Mouse (Mus musculus) heart, postnatal 0 days (tissue): ENCODE data around the gene Slc6a16. TPM values are rescaled to one million over a fixed set of nuclear protein-coding genes. Genes with fewer than 3 reads are reported as not detected.
"Not testable (repeated sequence)": the region's sequence is repeated elsewhere in the genome, so short reads cannot be mapped to it uniquely, and the experiment has no call there.

ENCODE experiments used
- ATAC-seq: fragments of 200-750 bp; cut with Nextera tagmentation; 2 replicates; pipeline ENCODE4 v1.8.0; 2017; ENCODE audit warnings: low read depth, moderate number of reproducible peaks, moderate library complexity; ENCODE audit not compliant: insufficient read depth
- DNase-seq: peaks from one replicate; pipeline ENCODE4 v3.0.0-alpha.2; 2016; ENCODE audit warnings: low spot score
- H3K27ac ChIP-seq: fragments of 300-500 bp; sonication (generic); 2 replicates; pipeline ENCODE4 v1.5.1; 2014; ENCODE audit warnings: low read depth, mild to moderate bottlenecking
- H3K27me3 ChIP-seq: fragments of 300-500 bp; sonication (generic); 2 replicates; pipeline ENCODE4 v1.6.1; 2014; ENCODE audit warnings: low read length, mixed read lengths; ENCODE audit not compliant: control insufficient read depth, insufficient read depth
- H3K36me3 ChIP-seq: fragments of 300-500 bp; sonication (generic); replicated peaks from 2 replicates; pipeline ENCODE4 v1.6.1; 2014; ENCODE audit warnings: low read length, mixed read lengths; ENCODE audit not compliant: control insufficient read depth, insufficient read depth
- H3K4me1 ChIP-seq: fragments of 300-500 bp; sonication (generic); 2 replicates; pipeline ENCODE4 v1.6.1; 2014; ENCODE audit warnings: antibody characterized with exemption; ENCODE audit not compliant: control insufficient read depth, insufficient read depth
- H3K4me2 ChIP-seq: fragments of 300-500 bp; sonication (generic); 2 replicates; pipeline ENCODE4 v1.6.1; 2014; ENCODE audit warnings: low read depth, mild to moderate bottlenecking, low read length, moderate library complexity
- H3K4me3 ChIP-seq: fragments of 300-500 bp; sonication (generic); 2 replicates; pipeline ENCODE4 v1.5.1; 2014; ENCODE audit warnings: low read depth, low read length
- H3K9ac ChIP-seq: fragments of 300-500 bp; sonication (generic); replicated peaks from 2 replicates; pipeline ENCODE4 v1.6.1; 2014; ENCODE audit warnings: low read depth, low read length, mixed read lengths
- H3K9me3 ChIP-seq: fragments of 300-500 bp; sonication (generic); replicated peaks from 2 replicates; pipeline ENCODE4 v1.6.1; 2016; ENCODE audit warnings: low read length; ENCODE audit not compliant: control insufficient read depth
- CTCF ChIP-seq: IDR thresholded peaks from 2 replicates; pipeline ENCODE4 v1.5.1; 2016; ENCODE audit warnings: antibody characterized with exemption, control low read depth, low read depth
- EP300 ChIP-seq: IDR thresholded peaks from 2 replicates; pipeline ENCODE4 v1.6.1; 2016; ENCODE audit warnings: antibody characterized with exemption, low read depth
- WGBS: fragments of 180-500 bp; shearing (Covaris S2); extraction: QIAGEN DNeasy Blood & Tissue Kit; methylation state at CpG from one replicate; pipeline ENCODE4 v1.1.7; 2014; 5-methylcytosine and 5-hydroxymethylcytosine counted together
- polyA plus RNA-seq: library from polyadenylated mRNA; unstranded; fragments of >200 nt; fragmentation: Nextera tagmentation; extraction: Ambion mirVana; gene quantifications from 2 replicates; pipeline ENCODE4 v1.2.1, GENCODE M21; 2015
- total RNA-seq: library from RNA; depleted of rRNA; stranded (reverse); fragments of >200 nt; gene quantifications from 2 replicates; pipeline ENCODE4 v1.2.3, GENCODE M21; 2014; ENCODE audit warnings: low replicate concordance

Gene Slc6a16
- total and polyA plus RNA-seq, 2 experiments from 2014 or later: not detected

DNA sequence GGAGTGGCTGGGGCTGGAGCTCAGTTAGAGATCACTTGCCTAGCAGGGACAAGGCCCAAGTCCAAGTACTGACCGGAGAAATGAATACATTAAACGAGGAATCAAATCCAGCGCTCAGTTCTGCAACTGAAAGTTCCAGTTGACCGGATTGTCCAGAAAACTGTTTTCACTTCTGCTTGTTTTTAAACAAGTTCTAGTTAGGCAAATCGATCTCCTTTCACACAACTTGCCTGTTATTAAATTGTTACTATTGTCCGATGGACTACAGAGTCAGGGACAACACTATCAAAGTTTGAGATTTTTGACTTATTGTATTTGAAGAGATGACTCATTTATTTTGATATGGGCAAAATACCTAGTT, 484 bp downstream of the Slc6a16 start:
- Histone ChIP-seq H3K4me3 (no peak overlapping the region), H3K36me3 (no peaks in the 10 kb centered on the region), H3K4me1 (0 out of 2 replicates have a peak, but pooled peaks cover 9% of the 10 kb centered on the region), H3K9ac (peak overlapping the region; percentile 8; the same call in 1 of the 2 replicates), H3K27me3 (no peaks in the 10 kb centered on the region), H3K4me2 (peak overlapping the region; percentile 26; the same call in 1 of the 2 replicates), H3K27ac (no peak overlapping the region), H3K9me3 (no peaks in the 10 kb centered on the region)
- no peak for ATAC-seq
- no peak for DNase-seq
- 90% methylated on average over 6 of the region's 6 CpGs for WGBS
- TF ChIP-seq EP300 (no peak), CTCF (no peak)

- Histone ChIP-seq H3K4me1 (no peaks in the 10 kb centered on the region), H3K9me3 (no peaks in the 10 kb centered on the region), H3K4me3 (no peak overlapping the region), H3K9ac (no peak overlapping the region), H3K4me2 (no peak overlapping the region), H3K36me3 (no peaks in the 10 kb centered on the region), H3K27ac (no peak overlapping the region), H3K27me3 (no peaks in the 10 kb centered on the region)
- no peak for ATAC-seq
- WGBS: 42% methylated on average over 3 of the region's 3 CpGs
- DNase-seq: peak; percentile 21
- TF ChIP-seq CTCF (peak; percentile 22), EP300 (no peak)
These were observed 6.8 kb downstream of the Slc6a16 start for GRCm38 (mm10) chr7:45247666-45248065.

- no peaks in the 10 kb centered on the region for H3K9me3 ChIP-seq
- H3K4me2 ChIP-seq: no peak overlapping the region
- no peak overlapping the region for H3K9ac ChIP-seq
- H3K4me3 ChIP-seq: no peak overlapping the region
- no peak for ATAC-seq
- no peaks in the 10 kb centered on the region for H3K4me1 ChIP-seq
- no peak for DNase-seq
- no peak for TF ChIP-seq CTCF
- no peak for TF ChIP-seq EP300
- H3K27ac ChIP-seq: no peak overlapping the region
- WGBS: 86% methylated on average over 8 of the region's 8 CpGs
- H3K27me3 ChIP-seq: no peaks in the 10 kb centered on the region
- H3K36me3 ChIP-seq: no peaks in the 10 kb centered on the region
These were observed 12.9 kb downstream of the Slc6a16 start for GRCm38 (mm10) chr7:45253806-45254205.

DNA sequence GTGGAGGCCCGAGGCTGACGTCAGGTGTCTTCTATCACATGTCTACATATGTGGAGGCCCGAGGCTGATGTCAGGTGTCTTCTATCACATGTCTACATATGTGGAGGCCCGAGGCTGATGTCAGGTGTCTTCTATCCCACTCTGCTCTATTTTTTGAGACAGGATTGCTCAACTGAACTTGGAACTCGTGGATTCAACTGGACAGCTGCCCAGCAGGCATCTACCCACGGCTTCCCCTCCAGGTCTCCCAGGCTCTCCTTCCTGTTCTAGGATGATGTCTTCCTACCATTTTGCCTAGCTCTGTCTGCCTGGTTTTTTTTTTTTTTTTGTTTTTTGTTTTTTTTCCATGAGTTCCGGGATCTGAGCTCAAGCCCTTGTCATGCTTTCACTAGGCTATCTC, 14.9 kb downstream of the Slc6a16 start:
- not testable (repeated sequence) for H3K9me3 ChIP-seq, H3K36me3 ChIP-seq, ATAC-seq, H3K27me3 ChIP-seq, H3K4me2 ChIP-seq, DNase-seq, H3K27ac ChIP-seq, H3K4me3 ChIP-seq, H3K4me1 ChIP-seq, H3K9ac ChIP-seq
- 65% methylated on average over 4 of the region's 7 CpGs for WGBS

- H3K27ac ChIP-seq: no peak overlapping the region
- no peak for TF ChIP-seq EP300
- TF ChIP-seq CTCF: no peak
- ATAC-seq: no peak
- H3K4me2 ChIP-seq: no peak overlapping the region
- no peak overlapping the region for H3K4me3 ChIP-seq
- DNase-seq: no peak
- H3K9ac ChIP-seq: no peak overlapping the region
- H3K9me3 ChIP-seq: no peaks in the 10 kb centered on the region
- no peaks in the 10 kb centered on the region for H3K27me3 ChIP-seq
- H3K36me3 ChIP-seq: no peaks in the 10 kb centered on the region
- H3K4me1 ChIP-seq: peaks cover 9% of the 10 kb centered on the region
- 41% methylated on average over 11 of the region's 11 CpGs for WGBS
These were observed 16.4 kb downstream of the Slc6a16 start for GRCm38 (mm10) chr7:45257063-45257840.

DNA sequence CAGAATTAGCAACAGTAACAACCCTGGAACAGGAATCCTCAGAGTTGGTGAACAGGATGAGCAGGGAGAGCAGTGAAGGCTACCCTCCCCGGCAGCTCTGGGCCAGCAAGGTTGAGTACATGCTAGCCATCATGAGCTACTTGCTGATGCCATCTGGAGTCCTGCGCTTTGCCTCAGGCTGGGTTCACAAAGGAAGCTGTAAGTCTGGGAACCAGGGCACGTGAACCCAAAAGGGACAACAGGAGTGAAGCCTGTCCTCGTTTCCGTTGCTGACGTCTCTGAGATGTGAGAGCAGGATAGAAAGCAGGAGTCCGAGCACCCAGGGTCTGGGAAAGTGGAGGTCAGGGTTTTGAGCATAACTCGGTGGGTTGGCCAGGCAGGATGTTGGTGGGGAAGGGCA, 18.4 kb downstream of the Slc6a16 start:
- peaks cover 17% of the 10 kb centered on the region for H3K4me1 ChIP-seq
- no peak for ATAC-seq
- no peak for TF ChIP-seq EP300
- TF ChIP-seq CTCF: no peak

More for the DNA sequence above, 18.4 kb downstream of the Slc6a16 start:
- H3K9me3 ChIP-seq: no peaks in the 10 kb centered on the region
- 81% methylated on average over 8 of the region's 8 CpGs for WGBS
- H3K9ac ChIP-seq: no peak overlapping the region
- no peaks in the 10 kb centered on the region for H3K27me3 ChIP-seq
- H3K4me2 ChIP-seq: no peak overlapping the region
- no peak overlapping the region for H3K27ac ChIP-seq
- H3K36me3 ChIP-seq: no peaks in the 10 kb centered on the region
- no peak for DNase-seq
- H3K4me3 ChIP-seq: no peak overlapping the region
